Mouse (Mus musculus) liver, embryonic 12.5 days (tissue): ENCODE data around the gene Elovl5. TPM values are rescaled to one million over a fixed set of nuclear protein-coding genes. Genes with fewer than 3 reads are reported as not detected.

ENCODE experiments used
- ATAC-seq: fragments of 200-750 bp; cut with Nextera tagmentation; 2 replicates; pipeline ENCODE4 v1.8.0; 2017; ENCODE audit warnings: moderate number of reproducible peaks, mild to moderate bottlenecking, moderate library complexity
- H3K27ac ChIP-seq: fragments of 300-500 bp; sonication (generic); 2 replicates; pipeline ENCODE4 v1.5.1; 2016; ENCODE audit warnings: mild to moderate bottlenecking
- H3K27me3 ChIP-seq: fragments of 300-500 bp; sonication (generic); replicated peaks from 2 replicates; pipeline ENCODE4 v1.6.1; 2016; ENCODE audit warnings: mild to moderate bottlenecking, moderate library complexity
- H3K36me3 ChIP-seq: fragments of 300-500 bp; sonication (generic); 2 replicates; pipeline ENCODE4 v1.6.1; 2016; ENCODE audit warnings: mild to moderate bottlenecking, moderate library complexity
- H3K4me1 ChIP-seq: fragments of 300-500 bp; sonication (generic); 2 replicates; pipeline ENCODE4 v1.6.1; 2016
- H3K4me2 ChIP-seq: fragments of 300-500 bp; sonication (generic); 2 replicates; pipeline ENCODE4 v1.6.1; 2016; ENCODE audit warnings: mild to moderate bottlenecking, moderate library complexity
- H3K4me3 ChIP-seq: fragments of 300-500 bp; sonication (generic); 2 replicates; pipeline ENCODE4 v1.5.1; 2016; ENCODE audit warnings: mild to moderate bottlenecking, moderate library complexity
- H3K9ac ChIP-seq: fragments of 300-500 bp; sonication (generic); 2 replicates; pipeline ENCODE4 v1.6.1; 2016; ENCODE audit warnings: mild to moderate bottlenecking, moderate library complexity
- H3K9me3 ChIP-seq: fragments of 300-500 bp; sonication (generic); replicated peaks from 2 replicates; pipeline ENCODE4 v1.6.1; 2016; ENCODE audit warnings: mild to moderate bottlenecking, moderate library complexity
- WGBS: fragments of 180-500 bp; shearing (Covaris S2); methylation state at CpG from one replicate; pipeline ENCODE4 v1.1.7; 2016; ENCODE audit not compliant: insufficient replicate concordance; 5-methylcytosine and 5-hydroxymethylcytosine counted together
- polyA plus RNA-seq: library from polyadenylated mRNA; unstranded; fragments of >200 nt; fragmentation: Nextera tagmentation; extraction: Ambion mirVana; gene quantifications from 2 replicates; pipeline ENCODE4 v1.2.1, GENCODE M21; 2016

Gene Elovl5
- polyA plus RNA-seq, 1 experiment from 2014 or later = 28.8 TPM

DNA sequence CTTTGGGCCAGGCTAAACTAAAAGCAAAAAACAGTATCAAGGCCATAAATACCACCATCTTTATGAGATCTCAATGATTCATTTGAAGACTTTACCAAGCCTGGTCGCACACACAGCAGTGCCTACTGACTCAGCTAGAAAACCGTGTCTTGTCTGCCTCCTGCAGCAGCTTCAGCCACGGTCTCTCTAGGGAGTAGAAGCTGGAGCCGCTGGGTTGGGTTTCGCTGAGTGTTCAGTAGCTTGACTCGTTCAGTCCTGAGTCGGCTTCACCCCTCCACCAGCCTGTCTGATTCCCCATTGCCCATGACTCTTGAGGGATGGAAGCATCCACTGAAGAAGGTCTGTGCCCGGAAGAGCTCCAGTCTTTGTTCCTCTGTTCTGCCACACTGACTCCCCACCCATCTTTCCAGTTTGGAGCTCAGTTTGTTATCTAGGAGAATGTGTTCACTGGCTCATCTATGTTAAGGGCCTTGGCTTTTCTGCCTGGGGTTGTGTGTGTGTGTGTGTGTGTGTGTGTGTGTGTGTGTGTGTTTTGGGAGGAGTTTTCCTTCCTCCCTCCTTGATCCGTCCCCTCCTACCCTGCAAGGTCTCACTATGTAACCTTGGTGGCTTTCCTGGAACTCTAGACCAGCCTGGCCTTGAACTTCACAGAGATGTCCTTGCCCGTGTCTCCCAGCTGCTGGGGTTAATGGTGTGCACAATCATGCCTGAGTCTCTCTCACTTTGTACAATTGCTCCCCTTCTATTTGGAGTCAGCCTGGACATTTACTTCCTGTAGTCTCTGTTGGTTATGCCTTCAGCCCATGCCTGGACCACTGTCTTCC, 13.1 kb downstream of the Elovl5 start:
- peaks cover 28% of the 10 kb centered on the region for H3K4me1 ChIP-seq

DNA sequence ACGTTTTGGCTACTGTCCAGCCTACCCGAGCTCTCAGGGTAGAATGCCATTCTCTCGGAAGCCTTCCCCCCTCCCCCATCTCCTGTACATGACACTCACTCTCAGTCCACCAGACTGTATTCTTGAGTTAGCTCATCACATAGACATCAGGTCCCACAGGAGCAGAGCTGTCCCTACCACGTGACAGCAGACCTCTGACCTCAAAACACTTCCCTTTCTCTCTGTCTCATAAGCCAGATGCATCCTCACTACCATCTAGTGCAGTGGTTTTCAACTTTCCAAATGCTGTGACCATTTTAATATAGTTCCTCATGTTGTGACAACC, 13.7 kb downstream of the Elovl5 start:
- Histone ChIP-seq H3K27me3 (no peaks in the 10 kb centered on the region), H3K36me3 (no peaks in the 10 kb centered on the region), H3K27ac (no peak overlapping the region), H3K9ac (no peak overlapping the region), H3K4me3 (no peak overlapping the region), H3K9me3 (no peaks in the 10 kb centered on the region), H3K4me1 (peaks cover 29% of the 10 kb centered on the region), H3K4me2 (no peak overlapping the region)
- WGBS = 35% methylated on average over 4 of the region's 4 CpGs
- ATAC-seq = no peak

More for the DNA sequence above, 13.1 kb downstream of the Elovl5 start:
- no peak for ATAC-seq
- WGBS = 62% methylated on average over 10 of the region's 10 CpGs
- H3K27ac ChIP-seq = no peak overlapping the region
- no peak overlapping the region for H3K9ac ChIP-seq
- no peaks in the 10 kb centered on the region for H3K9me3 ChIP-seq
- H3K4me3 ChIP-seq = no peak overlapping the region
- H3K36me3 ChIP-seq = no peaks in the 10 kb centered on the region
- H3K27me3 ChIP-seq = no peaks in the 10 kb centered on the region
- no peak overlapping the region for H3K4me2 ChIP-seq

DNA sequence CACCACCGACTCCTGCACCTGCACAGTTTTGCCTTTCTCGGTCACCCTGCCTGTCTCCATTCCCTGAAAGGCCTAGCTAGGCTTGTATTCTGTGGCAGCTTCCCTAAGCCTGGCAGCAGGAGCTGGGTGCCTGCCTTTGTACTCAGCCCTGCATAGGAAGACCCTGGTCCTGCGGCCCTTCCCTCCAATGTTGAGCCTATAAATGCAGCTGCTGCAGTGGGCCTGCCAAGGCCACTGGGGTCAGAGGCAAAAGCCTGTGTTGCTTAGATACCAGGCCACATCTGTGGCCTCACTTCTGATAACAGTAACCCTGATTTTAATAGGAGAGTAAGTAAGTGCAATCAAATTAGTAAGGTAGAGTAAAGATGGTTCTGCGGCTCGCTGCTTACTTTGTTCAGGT, 14.6 kb downstream of the Elovl5 start:
- no peak overlapping the region for H3K27ac ChIP-seq
- H3K4me3 ChIP-seq = no peak overlapping the region
- WGBS = 80% methylated on average over 5 of the region's 5 CpGs
- no peaks in the 10 kb centered on the region for H3K36me3 ChIP-seq
- no peaks in the 10 kb centered on the region for H3K27me3 ChIP-seq
- no peaks in the 10 kb centered on the region for H3K9me3 ChIP-seq
- no peak for ATAC-seq
- H3K4me1 ChIP-seq = peaks cover 33% of the 10 kb centered on the region
- H3K4me2 ChIP-seq = no peak overlapping the region
- no peak overlapping the region for H3K9ac ChIP-seq

DNA sequence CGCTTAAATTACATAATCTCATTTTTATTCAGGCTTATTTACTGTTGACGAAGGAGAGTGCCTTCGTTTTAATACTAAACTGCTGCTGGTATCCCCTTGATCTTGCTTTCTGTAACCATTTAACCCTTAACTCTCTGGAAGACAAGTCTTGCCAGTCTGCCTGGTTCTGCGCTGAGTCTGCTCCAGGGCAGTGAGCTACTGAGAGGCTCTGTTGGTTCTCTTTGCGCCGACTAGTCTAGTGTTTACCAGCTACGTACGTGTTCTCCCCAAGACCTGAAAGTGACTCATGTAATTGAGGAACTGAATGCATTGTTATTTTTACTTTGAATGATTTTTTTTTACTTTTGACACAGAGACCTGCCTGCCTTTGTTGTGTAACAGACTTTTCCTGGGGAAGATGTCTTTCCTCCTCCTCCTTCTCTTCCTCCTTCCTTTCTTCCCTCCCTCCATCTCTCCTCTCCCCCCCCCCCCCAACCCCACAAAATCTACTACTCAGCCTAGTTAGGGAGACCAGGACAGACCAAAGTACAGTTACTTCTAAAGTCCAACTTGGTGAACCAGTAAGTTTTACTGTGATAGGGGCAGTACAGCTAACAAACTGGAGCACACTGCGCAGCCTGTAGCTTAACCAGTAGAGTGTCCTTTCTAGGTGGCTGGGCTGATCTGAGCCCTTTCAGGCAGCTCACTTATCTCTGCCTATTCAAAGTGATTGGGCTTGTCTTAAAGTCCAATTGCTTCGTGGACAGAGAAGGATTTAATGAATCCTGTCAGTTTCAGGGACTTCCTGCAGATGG, 18.9 kb downstream of the Elovl5 start:
- no peak for ATAC-seq
- Histone ChIP-seq H3K9me3 (no peaks in the 10 kb centered on the region), H3K4me2 (no peak overlapping the region), H3K4me1 (peaks cover 44% of the 10 kb centered on the region), H3K27me3 (no peaks in the 10 kb centered on the region), H3K4me3 (no peak overlapping the region), H3K9ac (no peak overlapping the region), H3K27ac (no peak overlapping the region), H3K36me3 (no peaks in the 10 kb centered on the region)
- WGBS = 70% methylated on average over 10 of the region's 10 CpGs

DNA sequence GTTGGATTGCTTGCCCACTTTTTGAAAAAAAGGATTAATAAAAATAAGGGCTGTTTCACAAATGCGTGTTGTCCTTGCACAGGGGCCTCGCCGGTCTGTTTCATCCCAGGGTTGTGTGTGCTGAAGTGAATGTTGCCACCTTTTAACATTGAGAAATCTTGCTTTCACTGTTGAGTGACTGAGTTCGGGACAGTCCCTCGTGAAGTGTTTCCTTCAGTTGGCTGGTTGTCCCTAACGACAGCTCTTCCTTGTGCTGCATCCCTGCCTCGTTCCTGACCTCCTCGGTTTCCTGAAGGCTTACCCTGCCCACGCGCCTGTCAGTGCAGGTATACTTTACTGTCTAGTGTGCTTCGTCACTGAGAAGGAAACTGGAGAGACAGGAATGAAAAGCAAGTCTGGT, 20.7 kb downstream of the Elovl5 start:
- no peak for ATAC-seq
- H3K27me3 ChIP-seq = no peaks in the 10 kb centered on the region
- 65% methylated on average over 11 of the region's 11 CpGs for WGBS
- H3K4me3 ChIP-seq = no peak overlapping the region
- no peaks in the 10 kb centered on the region for H3K36me3 ChIP-seq
- no peak overlapping the region for H3K9ac ChIP-seq
- peaks cover 48% of the 10 kb centered on the region for H3K4me1 ChIP-seq
- H3K9me3 ChIP-seq = no peaks in the 10 kb centered on the region
- H3K4me2 ChIP-seq = no peak overlapping the region
- no peak overlapping the region for H3K27ac ChIP-seq

DNA sequence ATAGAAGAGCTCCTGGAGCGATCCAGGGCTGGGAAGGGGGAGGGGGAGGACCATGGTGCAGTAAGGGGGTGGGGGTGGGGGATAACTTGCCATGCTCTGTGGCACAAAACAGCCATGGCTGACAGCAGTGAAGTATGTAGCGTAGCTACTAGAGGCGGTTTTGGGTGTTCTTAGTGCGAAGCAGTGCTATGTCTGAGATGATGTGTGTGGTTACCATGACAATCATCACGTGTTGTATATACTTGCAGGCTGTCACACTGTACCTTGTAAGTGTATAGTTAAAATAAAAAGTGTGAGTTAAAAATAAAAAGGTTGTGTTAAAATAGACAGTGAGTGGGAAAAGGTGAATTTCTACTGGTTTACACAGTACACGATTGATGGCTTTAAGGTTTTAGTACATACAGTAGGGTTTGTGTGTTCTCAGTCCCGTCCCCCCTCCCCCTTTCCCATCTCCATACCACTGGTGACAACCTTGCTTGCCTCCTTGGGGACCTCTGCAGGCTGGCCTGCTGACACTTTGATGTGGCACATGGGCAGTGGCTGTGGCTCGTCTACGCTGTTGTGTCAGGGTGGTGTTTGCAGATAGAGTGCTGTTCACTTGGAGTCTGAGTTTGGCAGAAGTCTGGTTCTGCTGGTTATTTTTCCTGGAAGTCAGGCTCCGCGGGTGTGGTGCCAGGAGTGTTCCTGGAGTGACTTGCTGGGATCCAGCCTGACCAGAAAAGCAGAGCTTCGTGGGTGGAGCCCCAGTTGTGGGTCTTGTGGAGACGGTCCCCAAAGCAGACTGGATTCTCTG, 21.8 kb downstream of the Elovl5 start:
- no peak overlapping the region for H3K4me3 ChIP-seq
- no peak overlapping the region for H3K4me2 ChIP-seq
- WGBS = 64% methylated on average over 13 of the region's 13 CpGs
- no peaks in the 10 kb centered on the region for H3K36me3 ChIP-seq
- H3K9ac ChIP-seq = no peak overlapping the region
- no peak for ATAC-seq
- H3K27me3 ChIP-seq = no peaks in the 10 kb centered on the region
- H3K27ac ChIP-seq = no peak overlapping the region
- H3K9me3 ChIP-seq = no peaks in the 10 kb centered on the region
- H3K4me1 ChIP-seq = peaks cover 50% of the 10 kb centered on the region

DNA sequence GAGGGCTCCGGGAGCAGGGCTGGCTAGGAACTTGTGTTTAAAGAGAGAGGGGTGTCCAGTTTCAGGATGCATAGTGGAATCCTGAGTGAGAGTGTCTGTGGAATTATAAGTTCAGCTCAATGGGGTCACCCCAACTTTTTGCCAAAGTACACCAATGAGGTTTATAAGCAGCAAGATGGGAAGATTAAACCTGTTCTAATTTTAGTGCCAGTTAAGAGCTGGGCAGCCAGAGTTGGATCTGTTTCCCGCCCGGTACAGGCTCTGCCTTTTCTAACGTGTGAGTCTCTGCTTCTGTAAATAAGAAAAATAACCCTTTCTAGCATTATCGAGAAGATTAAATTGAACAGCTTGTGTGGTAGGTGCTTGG, 22.4 kb downstream of the Elovl5 start:
- Histone ChIP-seq H3K9ac (no peak overlapping the region), H3K4me1 (peaks cover 50% of the 10 kb centered on the region), H3K4me3 (no peak overlapping the region), H3K27ac (no peak overlapping the region), H3K9me3 (no peaks in the 10 kb centered on the region), H3K27me3 (no peaks in the 10 kb centered on the region), H3K36me3 (no peaks in the 10 kb centered on the region), H3K4me2 (no peak overlapping the region)
- 73% methylated on average over 5 of the region's 5 CpGs for WGBS
- no peak for ATAC-seq

DNA sequence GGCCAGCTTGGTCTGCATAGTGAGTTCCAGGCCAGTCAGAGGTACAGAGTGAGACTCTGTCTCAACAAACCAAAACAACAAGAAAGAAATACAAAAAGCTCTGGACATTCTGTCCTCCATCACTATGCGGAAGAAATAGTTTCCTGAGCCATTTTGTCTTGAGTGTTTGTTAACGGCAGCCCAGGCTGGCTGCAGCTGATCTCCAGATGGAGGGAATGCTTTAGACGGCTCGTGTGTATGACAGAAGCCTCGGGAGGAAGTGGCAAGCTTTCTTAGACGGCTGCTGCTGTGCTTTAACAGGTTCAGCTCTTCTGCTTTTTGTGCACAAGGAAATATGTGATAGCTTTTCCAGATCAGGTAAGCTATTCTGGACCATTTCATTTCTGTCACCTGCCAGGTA, 23.9 kb downstream of the Elovl5 start:
- no peak overlapping the region for H3K4me2 ChIP-seq
- H3K36me3 ChIP-seq = no peaks in the 10 kb centered on the region
- ATAC-seq = no peak
- H3K27ac ChIP-seq = no peak overlapping the region
- H3K4me1 ChIP-seq = peaks cover 48% of the 10 kb centered on the region
- H3K9ac ChIP-seq = no peak overlapping the region
- H3K9me3 ChIP-seq = no peaks in the 10 kb centered on the region
- no peaks in the 10 kb centered on the region for H3K27me3 ChIP-seq
- H3K4me3 ChIP-seq = no peak overlapping the region
- WGBS = 32% methylated on average over 6 of the region's 6 CpGs

DNA sequence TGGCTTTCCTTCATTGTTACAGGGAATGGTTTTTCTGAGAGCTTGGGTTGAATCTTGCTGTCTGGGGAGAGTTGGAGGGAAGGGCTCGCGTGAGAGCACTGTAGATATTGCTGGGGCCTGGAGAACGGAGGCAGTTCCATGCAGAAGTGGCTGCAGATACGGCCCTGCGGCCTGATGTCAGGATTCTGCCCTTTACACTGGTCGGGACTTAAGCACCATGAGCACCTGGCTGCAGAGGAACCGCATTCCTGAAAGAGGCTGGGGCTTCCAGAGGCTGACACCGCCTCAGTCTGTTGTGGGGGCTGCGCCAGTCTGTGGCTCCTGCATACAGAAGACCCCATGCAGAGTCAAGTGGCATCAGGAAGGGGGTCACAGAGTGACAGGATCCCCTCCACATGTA, 24.7 kb downstream of the Elovl5 start:
- 76% methylated on average over 9 of the region's 9 CpGs for WGBS
- H3K9me3 ChIP-seq = no peaks in the 10 kb centered on the region
- no peak overlapping the region for H3K27ac ChIP-seq
- no peak overlapping the region for H3K9ac ChIP-seq
- H3K4me3 ChIP-seq = no peak overlapping the region
- peaks cover 45% of the 10 kb centered on the region for H3K4me1 ChIP-seq
- no peaks in the 10 kb centered on the region for H3K27me3 ChIP-seq
- ATAC-seq = no peak
- no peaks in the 10 kb centered on the region for H3K36me3 ChIP-seq
- no peak overlapping the region for H3K4me2 ChIP-seq

DNA sequence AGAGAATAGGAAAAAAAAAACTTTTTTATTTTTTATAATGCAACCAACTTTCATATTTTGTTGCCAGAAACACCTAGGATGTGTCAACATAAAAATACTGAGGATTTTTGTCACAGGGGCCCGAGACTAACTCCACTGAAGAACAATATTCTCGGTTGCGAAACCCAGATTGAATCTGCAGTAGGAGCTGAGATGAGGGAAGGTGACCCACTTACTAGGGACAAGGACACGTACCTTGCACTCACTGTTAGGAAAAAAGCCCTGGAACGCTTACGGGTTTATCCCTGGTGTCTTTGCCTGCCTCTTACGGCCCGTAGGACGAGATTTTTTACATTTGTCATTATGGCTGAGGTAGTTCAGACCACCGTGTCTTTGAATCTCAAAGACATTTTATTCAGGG, 25.2 kb downstream of the Elovl5 start:
- peaks cover 39% of the 10 kb centered on the region for H3K4me1 ChIP-seq
- ATAC-seq = no peak

DNA sequence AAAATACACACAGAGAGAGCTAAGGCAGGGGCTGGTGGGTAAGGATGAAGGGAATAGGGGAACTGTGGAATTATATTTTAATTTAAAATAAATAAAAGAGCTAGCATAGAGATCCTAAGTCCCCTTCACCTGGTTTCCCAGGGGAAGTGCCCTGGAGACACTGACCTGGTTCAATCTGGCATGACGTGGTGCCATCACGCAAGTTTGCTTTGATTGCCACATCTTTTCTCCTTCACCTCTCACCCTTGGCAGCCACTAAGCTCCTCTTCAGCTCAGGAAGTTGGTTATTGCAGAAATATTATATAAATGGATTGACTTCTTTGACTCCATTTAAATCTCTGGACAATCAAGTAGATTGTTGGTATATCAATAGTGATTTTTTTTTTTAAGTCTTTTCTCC, 26.2 kb downstream of the Elovl5 start:
- 92% methylated on average over 2 of the region's 2 CpGs for WGBS
- no peak for ATAC-seq
- H3K4me1 ChIP-seq = peaks cover 44% of the 10 kb centered on the region
- no peak overlapping the region for H3K27ac ChIP-seq
- no peaks in the 10 kb centered on the region for H3K36me3 ChIP-seq
- H3K9me3 ChIP-seq = no peaks in the 10 kb centered on the region
- H3K27me3 ChIP-seq = no peaks in the 10 kb centered on the region
- H3K4me2 ChIP-seq = no peak overlapping the region
- no peak overlapping the region for H3K9ac ChIP-seq
- H3K4me3 ChIP-seq = no peak overlapping the region

More for the DNA sequence above, 25.2 kb downstream of the Elovl5 start:
- no peak overlapping the region for H3K9ac ChIP-seq
- 80% methylated on average over 10 of the region's 10 CpGs for WGBS
- H3K27me3 ChIP-seq = no peaks in the 10 kb centered on the region
- H3K4me3 ChIP-seq = no peak overlapping the region
- no peak overlapping the region for H3K27ac ChIP-seq
- H3K36me3 ChIP-seq = no peaks in the 10 kb centered on the region
- no peak overlapping the region for H3K4me2 ChIP-seq
- H3K9me3 ChIP-seq = no peaks in the 10 kb centered on the region

DNA sequence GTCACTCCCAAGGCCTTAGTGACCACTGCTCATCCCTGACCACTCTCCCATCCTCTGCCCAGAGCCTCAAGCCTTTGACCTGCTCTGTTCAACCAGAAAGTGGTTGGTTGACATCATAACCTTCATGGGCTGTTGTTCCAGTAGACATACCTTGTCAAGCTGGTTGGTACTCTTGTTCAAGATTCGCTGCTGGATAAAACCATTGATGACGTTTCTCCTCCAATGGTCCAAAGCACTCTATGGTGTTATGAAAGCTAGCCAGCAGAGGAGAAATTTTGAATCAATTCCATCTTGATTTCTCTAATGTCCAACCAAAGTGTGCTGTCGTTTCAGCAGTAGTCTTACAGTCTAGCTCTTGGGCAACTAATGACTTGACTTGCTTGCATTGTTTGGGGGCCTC, 27.0 kb downstream of the Elovl5 start:
- H3K4me1 ChIP-seq = peaks cover 42% of the 10 kb centered on the region
- no peak overlapping the region for H3K4me2 ChIP-seq
- H3K9me3 ChIP-seq = no peaks in the 10 kb centered on the region
- WGBS = 81% methylated on average over 3 of the region's 3 CpGs
- no peak overlapping the region for H3K9ac ChIP-seq
- no peak overlapping the region for H3K4me3 ChIP-seq
- H3K27me3 ChIP-seq = no peaks in the 10 kb centered on the region
- H3K36me3 ChIP-seq = no peaks in the 10 kb centered on the region
- ATAC-seq = no peak
- H3K27ac ChIP-seq = no peak overlapping the region
